Comparison of ENCODE assay signal across 7 mouse cellular contexts in genomic region chr12:4233572-4234508, GRCm38 (mm10). TPM values are rescaled to one million over a fixed set of nuclear protein-coding genes. Genes with fewer than 3 reads are reported as not detected.
DNase-seq lines count a peak whose midpoint lies in the region; ATAC-seq and TF ChIP-seq lines count a peak whose summit lies in the region.

Gene Ptrhd1 (plus strand): TSS chr12:4234027.
Gene Cenpo (minus strand): TSS chr12:4234294.

- peaks cover 39% of the 10 kb centered on the region for H3K36me3 ChIP-seq in embryonic facial prominence, embryonic 10.5 days (replicated peaks)
- H3K36me3 ChIP-seq in intestine, postnatal 0 days (ENCODE audit: control insufficient read depth, insufficient read depth): peaks cover 35% of the 10 kb centered on the region
- peaks cover 16% of the 10 kb centered on the region for H3K36me3 ChIP-seq in midbrain, embryonic 12.5 days
- peaks cover 8% of the 10 kb centered on the region for H3K36me3 ChIP-seq in small intestine, adult 2 months (ENCODE audit: control insufficient read depth, insufficient read depth, low read length)

- peaks cover 12% of the 10 kb centered on the region for H3K4me1 ChIP-seq in embryonic facial prominence, embryonic 10.5 days
- no peaks in the 10 kb centered on the region for H3K4me1 ChIP-seq in intestine, postnatal 0 days (replicated peaks; ENCODE audit: control insufficient read depth, insufficient read depth, low read length)
- H3K4me1 ChIP-seq in midbrain, embryonic 12.5 days: peaks cover 18% of the 10 kb centered on the region
- peaks cover 3% of the 10 kb centered on the region; the same call in 1 of the 2 replicates for H3K4me1 ChIP-seq in small intestine, adult 2 months (ENCODE audit: control insufficient read depth, insufficient read depth, insufficient read length, low read length)

- no peaks in the 10 kb centered on the region for H3K27me3 ChIP-seq in embryonic facial prominence, embryonic 10.5 days (replicated peaks; ENCODE audit: low read depth, poor library complexity, severe bottlenecking)
- H3K27me3 ChIP-seq in intestine, postnatal 0 days (replicated peaks; ENCODE audit: control insufficient read depth, insufficient read depth, low read length): no peaks in the 10 kb centered on the region
- no peaks in the 10 kb centered on the region for H3K27me3 ChIP-seq in midbrain, embryonic 12.5 days
- H3K27me3 ChIP-seq in small intestine, adult 2 months (ENCODE audit: control insufficient read depth, insufficient read depth, low read length): no peaks in the 10 kb centered on the region

- ATAC-seq in intestine, postnatal 0 days: peak; percentile 99
- peak; percentile 99 for ATAC-seq in midbrain, embryonic 12.5 days (ENCODE audit: low FRiP score, low read depth)

- H3K4me3 ChIP-seq in embryonic facial prominence, embryonic 10.5 days: peak within 1 kb of the TSS; percentile 80
- peak within 1 kb of the TSS; percentile 68 for H3K4me3 ChIP-seq in intestine, postnatal 0 days (ENCODE audit: low read depth, low read length)
- peak within 1 kb of the TSS; percentile 64 for H3K4me3 ChIP-seq in midbrain, embryonic 12.5 days
- H3K4me3 ChIP-seq in small intestine, adult 2 months (ENCODE audit: low read depth, low read length): peak within 1 kb of the TSS; percentile 82

- intact Hi-C loops in left cerebral cortex, postnatal 4 days (cut with DNase I): no loop called here

- H3K9ac ChIP-seq in intestine, postnatal 0 days (ENCODE audit: low read depth, low read length): peak within 1 kb of the TSS; percentile 50
- H3K9ac ChIP-seq in midbrain, embryonic 12.5 days (replicated peaks): peak within 1 kb of the TSS; percentile 56

- DNase-seq in adrenal gland, postnatal 10 days: peak; percentile 94
- DNase-seq in embryonic facial prominence, embryonic 10.5 days (ENCODE audit: low spot score): peak; percentile 96
- DNase-seq in gonadal fat pad, adult 2 months (ENCODE audit: low read depth): peak; percentile 89
- peak; percentile 96 for DNase-seq in left cerebral cortex, postnatal 4 days

- TF ChIP-seq POLR2A in small intestine, adult 2 months (IDR thresholded peaks at IDR 0.05; ENCODE audit: low read depth, low read length): peak; percentile 69

- H3K9me3 ChIP-seq in embryonic facial prominence, embryonic 10.5 days: no peaks in the 10 kb centered on the region
- no peaks in the 10 kb centered on the region for H3K9me3 ChIP-seq in intestine, postnatal 0 days (ENCODE audit: control insufficient read depth)
- no peaks in the 10 kb centered on the region for H3K9me3 ChIP-seq in midbrain, embryonic 12.5 days

- no peak for TF ChIP-seq CTCF in intestine, postnatal 0 days (IDR thresholded peaks at IDR 0.05; ENCODE audit: low read depth)
- TF ChIP-seq CTCF in small intestine, adult 2 months (IDR thresholded peaks at IDR 0.05; ENCODE audit: extremely low read depth, insufficient read length, insufficient replicate concordance, low read depth, low read length): no peak

- peak within 1 kb of the TSS; percentile 73 for H3K4me2 ChIP-seq in intestine, postnatal 0 days (replicated peaks; ENCODE audit: low read depth)
- peak within 1 kb of the TSS; percentile 66 for H3K4me2 ChIP-seq in midbrain, embryonic 12.5 days (replicated peaks)

- H3K27ac ChIP-seq in embryonic facial prominence, embryonic 10.5 days (replicated peaks): peak within 1 kb of the TSS; percentile 94
- peak within 1 kb of the TSS; percentile 83 for H3K27ac ChIP-seq in intestine, postnatal 0 days (ENCODE audit: low read depth, low read length)
- H3K27ac ChIP-seq in midbrain, embryonic 12.5 days (replicated peaks): peak within 1 kb of the TSS; percentile 92
- H3K27ac ChIP-seq in small intestine, adult 2 months (ENCODE audit: insufficient read depth, low read depth, low read length): peak within 1 kb of the TSS; percentile 99

- WGBS in embryonic facial prominence, embryonic 10.5 days: under 1% methylated on average over 50 of the region's 50 CpGs
- under 1% methylated on average over 50 of the region's 50 CpGs for WGBS in intestine, postnatal 0 days
- under 1% methylated on average over 50 of the region's 50 CpGs for WGBS in midbrain, embryonic 12.5 days
- under 1% methylated on average over 50 of the region's 50 CpGs for WGBS in small intestine, adult 2 months

RNA-seq across cellular contexts. Expression of gene Ptrhd1, which starts in this region (rescaled TPM):
- total RNA-seq in adrenal gland, postnatal 10 days (2021): 1 to 10 TPM; 6.4 to 7.0 TPM
- polyA plus RNA-seq in embryonic facial prominence, embryonic 10.5 days (2016; fragmentation: Nextera tagmentation; extraction: Ambion mirVana): 5.9 and 6.0 TPM in 2 replicates
- 5.4 and 6.6 TPM in 2 replicates for polyA plus RNA-seq in gonadal fat pad, adult 2 months (2012; rRNA removed)
- polyA plus RNA-seq in intestine, postnatal 0 days (2015; fragmentation: Nextera tagmentation; extraction: Ambion mirVana): 4.7 and 4.9 TPM in 2 replicates
- 1 to 10 TPM; 8.3 to 8.5 TPM for total RNA-seq in left cerebral cortex, postnatal 4 days (2021)
- polyA plus RNA-seq in midbrain, embryonic 12.5 days (2016; fragmentation: Nextera tagmentation; extraction: Ambion mirVana): 5.6 and 5.9 TPM in 2 replicates
- 1.8 and 3.1 TPM in 2 replicates for polyA plus RNA-seq in small intestine, adult 2 months (2012; rRNA removed)

RNA-seq across cellular contexts. Expression of gene Cenpo, which starts in this region (rescaled TPM):
- 10 to 100 TPM in 1 of 2 experiments, 1 to 10 TPM in 1; 9.0 to 10.8 TPM for total RNA-seq in adrenal gland, postnatal 10 days (2021)
- polyA plus RNA-seq in embryonic facial prominence, embryonic 10.5 days (2016; fragmentation: Nextera tagmentation; extraction: Ambion mirVana): 22.8 and 23.5 TPM in 2 replicates
- polyA plus RNA-seq in gonadal fat pad, adult 2 months (2012; rRNA removed): 12.6 and 13.1 TPM in 2 replicates
- 5.2 and 5.4 TPM in 2 replicates for polyA plus RNA-seq in intestine, postnatal 0 days (2015; fragmentation: Nextera tagmentation; extraction: Ambion mirVana)
- 1 to 10 TPM; 7.0 to 7.3 TPM for total RNA-seq in left cerebral cortex, postnatal 4 days (2021)
- 16.9 and 18.6 TPM in 2 replicates for polyA plus RNA-seq in midbrain, embryonic 12.5 days (2016; fragmentation: Nextera tagmentation; extraction: Ambion mirVana)
- polyA plus RNA-seq in small intestine, adult 2 months (2012; rRNA removed): 4.1 and 7.0 TPM in 2 replicates

Comparison
In these comparisons a context has a peak if more than half of its experiments do, and no peak if none do; other contexts are left out.
1. Peak in every context shown above with its lines: DNase-seq, ATAC-seq, H3K4me3 ChIP-seq and H3K27ac ChIP-seq.